Mouse (Mus musculus) CH12.LX (cell line): ENCODE measurements around the gene Appbp2.

Source experiments
- CHD1 ChIP-seq: IDR thresholded peaks from 2 replicates; pipeline ENCODE4 v1.6.1; 2012; ENCODE audit warnings: low read depth, low read length, improper control_type of control experiment, inconsistent platforms
- CTCF ChIP-seq, 2 experiments: IDR thresholded peaks in 1 of 2; conservative IDR thresholded peaks in 1 of 2; 2 replicates each; pipeline ENCODE4 v1.5.1; 2011 to 2012; ENCODE audit warnings: low read depth in 2 of 2, low read length in 2 of 2, improper control_type of control experiment in 1 of 2, inconsistent platforms in 1 of 2, mild to moderate bottlenecking in 1 of 2, moderate library complexity in 1 of 2
- IRF4 ChIP-seq: IDR thresholded peaks from 2 replicates; pipeline ENCODE4 v1.6.1; 2014; ENCODE audit warnings: low read depth, mild to moderate bottlenecking, inconsistent platforms, low read length, improper control_type of control experiment
- JUND ChIP-seq: conservative IDR thresholded peaks from 2 replicates; pipeline ENCODE4 v1.6.1; 2011; ENCODE audit warnings: low read depth, low read length, improper control_type of control experiment
- MAZ ChIP-seq: IDR thresholded peaks from 2 replicates; pipeline ENCODE4 v1.6.1; 2012; ENCODE audit warnings: low read depth, mild to moderate bottlenecking, inconsistent platforms, low read length, improper control_type of control experiment, moderate library complexity
- NELFE ChIP-seq: IDR thresholded peaks from 2 replicates; pipeline ENCODE4 v1.6.1; 2011; ENCODE audit warnings: low read depth, low read length, improper control_type of control experiment
- POLR2A ChIP-seq: IDR thresholded peaks from 2 replicates; pipeline ENCODE4 v1.6.1; 2011; ENCODE audit warnings: low read depth, mild to moderate bottlenecking, improper control_type of control experiment, low read length
- POLR2AphosphoS2 ChIP-seq: IDR thresholded peaks from 2 replicates; pipeline ENCODE4 v1.6.1; 2011; ENCODE audit warnings: low read depth, low read length, improper control_type of control experiment
- RCOR1 ChIP-seq: conservative IDR thresholded peaks from 2 replicates; pipeline ENCODE4 v1.6.1; 2012; ENCODE audit warnings: low read depth, mild to moderate bottlenecking, inconsistent platforms, low read length, improper control_type of control experiment

DNA sequence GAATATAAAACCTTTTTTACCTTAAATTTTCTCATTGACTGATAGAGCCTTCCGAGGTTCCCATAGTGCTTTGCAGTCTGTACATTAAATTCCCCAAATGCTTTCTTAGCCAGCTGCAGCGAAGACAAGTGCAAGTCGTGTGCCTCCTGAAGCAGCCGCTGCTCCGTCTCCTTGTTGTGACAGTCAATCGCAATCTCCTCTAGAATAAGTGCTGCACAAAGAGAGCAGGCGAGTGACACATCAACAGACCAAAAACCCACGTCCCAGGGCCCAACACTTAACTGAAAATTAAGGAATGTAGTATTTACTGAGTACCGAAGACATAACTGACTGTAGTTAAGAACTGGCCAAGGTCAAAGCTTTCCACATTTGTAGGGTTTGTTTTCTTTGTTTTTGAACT, 38.9 kb downstream of the Appbp2 start:
- TF ChIP-seq NELFE = no peak
- no peak for TF ChIP-seq CTCF (conservative IDR thresholded peaks at IDR 0.05 in 1 of 2, IDR thresholded peaks at IDR 0.05 in 1 of 2; ENCODE audit: low read depth in 2 of 2, low read length in 2 of 2)
- no peak for TF ChIP-seq POLR2A
- TF ChIP-seq CHD1 = no peak
- TF ChIP-seq RCOR1 = no peak
- TF ChIP-seq JUND = no peak
- TF ChIP-seq POLR2AphosphoS2 = no peak
- TF ChIP-seq IRF4 = no peak
- TF ChIP-seq MAZ = no peak
